Mouse (Mus musculus): ENCODE results near the gene Usp37. TPM values are rescaled to one million over a fixed set of nuclear protein-coding genes. Genes with fewer than 3 reads are reported as not detected.

Usp37 gene
- polyA plus RNA-seq, 1 experiment = 11.7 TPM

GRCm38 (mm10) chr1:74394858-74395257 is 149.2 kb downstream of the Usp37 start:
- Histone ChIP-seq H3K4me1 (ENCODE audit: control insufficient read depth, insufficient read depth, low read length) (no peaks in the 10 kb centered on the region), H3K27ac (ENCODE audit: insufficient read depth, low read length) (no peak overlapping the region), H3K4me3 (replicated peaks; ENCODE audit: insufficient read depth, low read depth, low read length) (no peak overlapping the region), H3K27me3 (ENCODE audit: control insufficient read depth, insufficient read depth, low read length) (no peaks in the 10 kb centered on the region)
- TF ChIP-seq POLR2A (IDR thresholded peaks at IDR 0.05; ENCODE audit: borderline replicate concordance, insufficient read depth, low read length) (no peak), CTCF (IDR thresholded peaks at IDR 0.05; ENCODE audit: borderline replicate concordance, insufficient read depth, low read depth, low read length) (no peak)
- no peak for DNase-seq
- 86% methylated on average over 15 of the region's 15 CpGs for WGBS

GRCm38 (mm10) chr1:74394311-74394710 is 149.8 kb downstream of the Usp37 start:
- 83% methylated on average over 9 of the region's 9 CpGs for WGBS
- TF ChIP-seq CTCF (IDR thresholded peaks at IDR 0.05; ENCODE audit: borderline replicate concordance, insufficient read depth, low read depth, low read length) (no peak), POLR2A (IDR thresholded peaks at IDR 0.05; ENCODE audit: borderline replicate concordance, insufficient read depth, low read length) (no peak)
- H3K27ac ChIP-seq (ENCODE audit: insufficient read depth, low read length) = no peak overlapping the region
- no peak overlapping the region for H3K4me3 ChIP-seq (replicated peaks; ENCODE audit: insufficient read depth, low read depth, low read length)
- no peaks in the 10 kb centered on the region for H3K27me3 ChIP-seq (ENCODE audit: control insufficient read depth, insufficient read depth, low read length)
- DNase-seq = no peak
- H3K4me1 ChIP-seq (ENCODE audit: control insufficient read depth, insufficient read depth, low read length) = no peaks in the 10 kb centered on the region

- TF ChIP-seq CTCF (IDR thresholded peaks at IDR 0.05; ENCODE audit: borderline replicate concordance, insufficient read depth, low read depth, low read length) (no peak), POLR2A (IDR thresholded peaks at IDR 0.05; ENCODE audit: borderline replicate concordance, insufficient read depth, low read length) (no peak)
- Histone ChIP-seq H3K27ac (ENCODE audit: insufficient read depth, low read length) (no peak overlapping the region), H3K4me1 (ENCODE audit: control insufficient read depth, insufficient read depth, low read length) (no peaks in the 10 kb centered on the region), H3K4me3 (replicated peaks; ENCODE audit: insufficient read depth, low read depth, low read length) (no peak overlapping the region), H3K27me3 (ENCODE audit: control insufficient read depth, insufficient read depth, low read length) (no peaks in the 10 kb centered on the region)
- DNase-seq = no peak
- WGBS = 84% methylated on average over 9 of the region's 9 CpGs
Measured at GRCm38 (mm10) chr1:74393697-74394096, 150.4 kb downstream of the Usp37 start.

DNA sequence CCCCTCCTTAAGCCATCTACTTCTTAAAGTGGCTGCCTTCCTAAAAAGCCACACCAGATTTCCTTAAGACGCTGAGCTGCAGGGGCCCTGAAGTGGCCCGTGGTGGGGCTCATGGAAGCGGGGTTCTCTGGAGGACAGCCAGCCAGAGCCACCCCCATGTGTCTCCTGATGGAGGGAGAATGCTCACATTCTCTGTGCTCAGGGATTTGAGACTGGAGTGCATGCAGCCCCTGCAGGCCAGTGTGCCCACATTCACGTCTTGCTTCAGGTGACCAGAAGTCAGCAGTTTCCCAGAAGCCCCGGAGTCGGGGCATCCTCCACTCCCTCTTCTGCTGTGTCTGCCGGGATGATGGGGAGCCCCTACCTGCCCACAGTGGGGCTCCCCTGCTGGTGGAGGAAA is 151.1 kb downstream of the Usp37 start:
- no peaks in the 10 kb centered on the region for H3K4me1 ChIP-seq (ENCODE audit: control insufficient read depth, insufficient read depth, low read length)
- peak overlapping the region; percentile 23 for H3K4me3 ChIP-seq (replicated peaks; ENCODE audit: insufficient read depth, low read depth, low read length)
- no peak overlapping the region for H3K27ac ChIP-seq (ENCODE audit: insufficient read depth, low read length)
- peak in 1 of 2 experiments; percentile 34 for DNase-seq
- no peaks in the 10 kb centered on the region for H3K27me3 ChIP-seq (ENCODE audit: control insufficient read depth, insufficient read depth, low read length)
- WGBS = 21% methylated on average over 7 of the region's 7 CpGs
- TF ChIP-seq POLR2A (IDR thresholded peaks at IDR 0.05; ENCODE audit: borderline replicate concordance, insufficient read depth, low read length) (no peak), CTCF (IDR thresholded peaks at IDR 0.05; ENCODE audit: borderline replicate concordance, insufficient read depth, low read depth, low read length) (no peak)

GRCm38 (mm10) chr1:74392446-74392994 is 151.6 kb downstream of the Usp37 start:
- no peaks in the 10 kb centered on the region for H3K4me1 ChIP-seq (ENCODE audit: control insufficient read depth, insufficient read depth, low read length)
- TF ChIP-seq CTCF (IDR thresholded peaks at IDR 0.05; ENCODE audit: borderline replicate concordance, insufficient read depth, low read depth, low read length) (no peak), POLR2A (IDR thresholded peaks at IDR 0.05; ENCODE audit: borderline replicate concordance, insufficient read depth, low read length) (no peak)
- WGBS = 2% methylated on average over 16 of the region's 16 CpGs
- H3K27ac ChIP-seq (ENCODE audit: insufficient read depth, low read length) = peak overlapping the region; percentile 77; the same call in 1 of the 2 replicates
- no peak for DNase-seq
- H3K27me3 ChIP-seq (ENCODE audit: control insufficient read depth, insufficient read depth, low read length) = no peaks in the 10 kb centered on the region
- peak overlapping the region; percentile 73 for H3K4me3 ChIP-seq (replicated peaks; ENCODE audit: insufficient read depth, low read depth, low read length)

- DNase-seq = peak; percentile 63 to 72
- under 1% methylated on average over 44 of the region's 63 CpGs for WGBS
Measured at GRCm38 (mm10) chr1:74391844-74392441, 152.1 kb downstream of the Usp37 start.

GRCm38 (mm10) chr1:74390924-74391748 is 152.9 kb downstream of the Usp37 start, which contains the start of gene Ctdsp1:
Gene Ctdsp1, plus strand, starts transcription at chr1:74391509.
- Histone ChIP-seq H3K4me1 (ENCODE audit: control insufficient read depth, insufficient read depth, low read length) (no peaks in the 10 kb centered on the region), H3K27ac (ENCODE audit: insufficient read depth, low read length) (peak within 1 kb of the TSS; percentile 77), H3K4me3 (replicated peaks; ENCODE audit: insufficient read depth, low read depth, low read length) (peak within 1 kb of the TSS; percentile 73), H3K27me3 (ENCODE audit: control insufficient read depth, insufficient read depth, low read length) (no peaks in the 10 kb centered on the region)
- 2% methylated on average over 51 of the region's 51 CpGs for WGBS
- peak; percentile 20; the same call in 1 of the 2 replicates for TF ChIP-seq CTCF (IDR thresholded peaks at IDR 0.05; ENCODE audit: borderline replicate concordance, insufficient read depth, low read depth, low read length)
- peak; percentile 33; the same call in 1 of the 2 replicates for TF ChIP-seq POLR2A (IDR thresholded peaks at IDR 0.05; ENCODE audit: borderline replicate concordance, insufficient read depth, low read length)
- DNase-seq = peak; percentile 96 to 97

More at GRCm38 (mm10) chr1:74391844-74392441, 152.1 kb downstream of the Usp37 start:
- Histone ChIP-seq H3K27me3 (ENCODE audit: control insufficient read depth, insufficient read depth, low read length) (no peaks in the 10 kb centered on the region), H3K27ac (ENCODE audit: insufficient read depth, low read length) (peak overlapping the region; percentile 77), H3K4me1 (ENCODE audit: control insufficient read depth, insufficient read depth, low read length) (no peaks in the 10 kb centered on the region), H3K4me3 (replicated peaks; ENCODE audit: insufficient read depth, low read depth, low read length) (peak overlapping the region; percentile 73)
- no peak for TF ChIP-seq POLR2A (IDR thresholded peaks at IDR 0.05; ENCODE audit: borderline replicate concordance, insufficient read depth, low read length)
- TF ChIP-seq CTCF (IDR thresholded peaks at IDR 0.05; ENCODE audit: borderline replicate concordance, insufficient read depth, low read depth, low read length) = no peak

Data from cerebellum, adult 2 months (tissue).